ENCODE assay signal across 8 mouse cellular contexts in the genomic region with DNA sequence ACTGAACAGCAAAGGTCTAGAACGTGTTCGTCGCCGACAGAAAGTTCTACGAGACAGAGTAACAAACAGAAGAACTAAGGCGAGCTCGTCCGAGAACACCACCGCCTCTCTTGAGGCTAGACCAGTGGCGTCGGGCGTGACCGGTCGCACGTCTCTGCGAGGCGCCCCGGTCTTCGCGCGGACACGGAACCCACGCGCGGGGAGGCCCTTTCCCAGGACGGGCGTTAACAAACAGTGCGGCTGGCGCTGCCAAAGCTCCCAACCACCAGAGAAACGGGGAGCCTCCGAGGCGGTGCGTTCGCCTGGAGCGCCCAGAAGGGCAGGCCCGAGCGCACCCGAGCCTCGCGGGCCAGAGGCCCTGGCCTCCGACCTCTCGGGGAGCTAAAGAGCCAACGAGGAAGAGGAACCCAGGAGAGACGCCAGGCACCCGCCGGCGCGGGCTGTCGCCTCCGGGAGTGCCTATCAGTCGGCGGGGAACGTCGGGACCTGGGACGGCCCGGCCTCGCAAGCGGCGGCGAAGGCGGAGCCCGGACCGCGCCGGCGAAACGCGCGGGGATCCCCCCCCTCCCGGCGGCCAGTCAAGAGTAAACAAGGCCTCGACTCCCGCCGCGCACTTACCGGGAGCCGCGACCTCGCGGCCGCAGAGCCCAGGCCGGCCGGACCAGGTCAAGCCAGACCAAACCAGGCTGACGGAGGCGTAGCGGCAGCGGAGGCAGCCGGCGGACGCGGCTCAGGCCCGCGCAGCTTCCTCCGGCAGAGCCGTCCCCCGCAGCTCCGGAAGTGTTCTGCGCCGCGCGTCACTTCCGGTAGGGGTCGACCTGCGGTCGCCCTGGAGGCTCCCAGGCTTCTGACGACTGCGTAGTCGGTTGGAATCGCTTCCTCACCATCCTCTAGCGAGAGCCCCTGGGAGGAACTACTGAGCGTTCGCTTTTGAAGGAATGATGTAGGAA. TPM values are rescaled to one million over a fixed set of nuclear protein-coding genes. Genes with fewer than 3 reads are reported as not detected.
DNase-seq lines count a peak whose midpoint lies in the region; ATAC-seq lines count a peak whose summit lies in the region.

A gene (minus strand): TSS at position 776 of the 950 bp plus-strand sequence.

- H3K36me3 ChIP-seq in megakaryocyte, embryonic 14.5 days (replicated peaks; ENCODE audit: low read length) = peaks cover 19% of the 10 kb centered on the region

- ATAC-seq in common myeloid progenitor, adult 5-6 weeks (replicated peaks; ENCODE audit: low read depth, poor library complexity, severe bottlenecking) = peak; percentile 95

- H3K4me1 ChIP-seq in megakaryocyte, embryonic 14.5 days = peaks cover 38% of the 10 kb centered on the region

- H3K9me3 ChIP-seq in megakaryocyte, embryonic 14.5 days = no peaks in the 10 kb centered on the region

- peak; percentile 96 for DNase-seq in ZHBTc4 (ENCODE audit: low read depth, low spot score)
- peak; percentile 78 to 85 for DNase-seq in gastrocnemius, adult 8-10 months (ENCODE audit: low spot score in 2 of 2)
- DNase-seq in hindlimb bud, embryonic 11.5 days (ENCODE audit: extremely low spot score, low read depth, low spot score) = peak; percentile 76
- DNase-seq in left cerebral cortex, adult 8-10 months (ENCODE audit: low spot score in 2 of 2) = peak; percentile 81 to 86
- DNase-seq in right cerebral cortex, postnatal 10 days (ENCODE audit: low spot score in 2 of 2) = peak; percentile 95
- peak; percentile 87 for DNase-seq in urinary bladder, postnatal 25 days (ENCODE audit: low spot score)

- H3K4me3 ChIP-seq in megakaryocyte, embryonic 14.5 days (replicated peaks) = peak within 1 kb of the TSS; percentile 96

- H3K27me3 ChIP-seq in megakaryocyte, embryonic 14.5 days (replicated peaks) = no peaks in the 10 kb centered on the region

RNA-seq across cellular contexts. Expression of the gene that starts here (rescaled TPM):
- 50.6 and 57.8 TPM in 2 replicates for total RNA-seq in common myeloid progenitor, adult 5-6 weeks (2017)
- total RNA-seq in gastrocnemius, adult 8-10 months (2022) = 10 to 100 TPM; 68.7 to 85.9 (median 81.8) TPM
- 10 to 100 TPM; 51.8 to 55.6 (median 54.2) TPM for total RNA-seq in left cerebral cortex, adult 8-10 months (2022)
- polyA plus RNA-seq in megakaryocyte, embryonic 14.5 days (2012; ENCODE audit: insufficient read depth, low replicate concordance) = 33.3 and 103 TPM in 2 replicates

Comparison
In these comparisons a context has a peak if more than half of its experiments do, and no peak if none do; other contexts are left out.
1. Peak in every context shown above with its lines: DNase-seq, ATAC-seq and H3K4me3 ChIP-seq.